Mouse (Mus musculus) heart, postnatal 0 days (tissue): ENCODE measurements around the gene Snrnp25.

ENCODE experiments used
- CTCF ChIP-seq: IDR thresholded peaks from 2 replicates; pipeline ENCODE4 v1.5.1; 2016; ENCODE audit warnings: antibody characterized with exemption, control low read depth, low read depth
- EP300 ChIP-seq: IDR thresholded peaks from 2 replicates; pipeline ENCODE4 v1.6.1; 2016; ENCODE audit warnings: antibody characterized with exemption, low read depth

GRCm38 (mm10) chr11:32189434-32189833 is 15.8 kb upstream of the Snrnp25 start:
- TF ChIP-seq CTCF (no peak), EP300 (no peak)
